Mouse (Mus musculus) midbrain, postnatal 0 days (tissue): ENCODE results near the gene Alox5. TPM values are rescaled to one million over a fixed set of nuclear protein-coding genes. Genes with fewer than 3 reads are reported as not detected.

Source experiments
- ATAC-seq: fragments of 200-750 bp; cut with Nextera tagmentation; 2 replicates; pipeline ENCODE4 v1.8.0; 2017; ENCODE audit warnings: moderate number of reproducible peaks, mild to moderate bottlenecking, moderate TSS enrichment, moderate library complexity; ENCODE audit not compliant: low FRiP score
- DNase-seq: peaks from one replicate; pipeline ENCODE4 v3.0.0-alpha.2; 2015; ENCODE audit warnings: low spot score
- H3K27ac ChIP-seq: fragments of 300-500 bp; sonication (generic); 2 replicates; pipeline ENCODE4 v1.5.1; 2014; ENCODE audit warnings: low read depth, mild to moderate bottlenecking, low read length, mixed read lengths
- H3K27me3 ChIP-seq: fragments of 300-500 bp; sonication (generic); 2 replicates; pipeline ENCODE4 v1.6.1; 2014; ENCODE audit warnings: low read length, control low read depth, mixed read lengths; ENCODE audit not compliant: insufficient read depth
- H3K36me3 ChIP-seq: fragments of 300-500 bp; sonication (generic); 2 replicates; pipeline ENCODE4 v1.6.1; 2014; ENCODE audit warnings: low read length, control low read depth, mixed read lengths; ENCODE audit not compliant: insufficient read depth
- H3K4me1 ChIP-seq: fragments of 300-500 bp; sonication (generic); 2 replicates; pipeline ENCODE4 v1.6.1; 2014; ENCODE audit warnings: mild to moderate bottlenecking, control low read depth, antibody characterized with exemption, low read length, mixed read lengths; ENCODE audit not compliant: insufficient read depth
- H3K4me2 ChIP-seq: fragments of 300-500 bp; sonication (generic); 2 replicates; pipeline ENCODE4 v1.6.1; 2014; ENCODE audit warnings: low read depth, mild to moderate bottlenecking, low read length, mixed read lengths; ENCODE audit not compliant: poor library complexity, severe bottlenecking
- H3K4me3 ChIP-seq: fragments of 300-500 bp; sonication (generic); 2 replicates; pipeline ENCODE4 v1.5.1; 2014; ENCODE audit warnings: low read depth, mild to moderate bottlenecking, low read length, moderate library complexity
- H3K9ac ChIP-seq: fragments of 300-500 bp; sonication (generic); replicated peaks from 2 replicates; pipeline ENCODE4 v1.6.1; 2014; ENCODE audit warnings: mild to moderate bottlenecking, low read length, moderate library complexity, mixed read lengths; ENCODE audit not compliant: poor library complexity, severe bottlenecking
- H3K9me3 ChIP-seq: fragments of 300-500 bp; sonication (generic); 2 replicates; pipeline ENCODE4 v1.6.1; 2016; ENCODE audit warnings: low read length, control low read depth
- CTCF ChIP-seq: IDR thresholded peaks from 2 replicates; pipeline ENCODE4 v1.5.1; 2016; ENCODE audit warnings: antibody characterized with exemption, mild to moderate bottlenecking
- WGBS: fragments of 180-500 bp; shearing (Covaris S2); extraction: QIAGEN DNeasy Blood & Tissue Kit; methylation state at CpG from one replicate; pipeline ENCODE4 v1.1.7; 2014; 5-methylcytosine and 5-hydroxymethylcytosine counted together
- polyA plus RNA-seq: library from polyadenylated mRNA; unstranded; fragments of >200 nt; fragmentation: Nextera tagmentation; extraction: Ambion mirVana; gene quantifications from 2 replicates; pipeline ENCODE4 v1.2.1, GENCODE M21; 2015
- total RNA-seq: library from RNA; depleted of rRNA; stranded (reverse); fragments of >200 nt; gene quantifications from 2 replicates; pipeline ENCODE4 v1.2.3, GENCODE M21; 2014

Gene Alox5
- total and polyA plus RNA-seq, 2 experiments from 2014 or later = 0.48 to 1.6 TPM

- 69% methylated on average over 2 of the region's 2 CpGs for WGBS
- peak; percentile 56 for DNase-seq
- H3K36me3 ChIP-seq = no peaks in the 10 kb centered on the region
- no peaks in the 10 kb centered on the region for H3K9me3 ChIP-seq
- ATAC-seq = peak; percentile 62; the same call in 1 of the 2 replicates
- H3K4me1 ChIP-seq = no peaks in the 10 kb centered on the region
- no peak overlapping the region for H3K4me3 ChIP-seq
- no peak overlapping the region for H3K9ac ChIP-seq
- H3K27me3 ChIP-seq = no peaks in the 10 kb centered on the region
- peak; percentile 72 for TF ChIP-seq CTCF
- no peak overlapping the region for H3K27ac ChIP-seq
- no peak overlapping the region for H3K4me2 ChIP-seq
Observed at GRCm38 (mm10) chr6:116423664-116424063, 37.3 kb downstream of the Alox5 start.

- 90% methylated on average over 7 of the region's 7 CpGs for WGBS
- H3K4me2 ChIP-seq = no peak overlapping the region
- H3K4me1 ChIP-seq = no peaks in the 10 kb centered on the region
- no peak overlapping the region for H3K4me3 ChIP-seq
- TF ChIP-seq CTCF = no peak
- no peaks in the 10 kb centered on the region for H3K36me3 ChIP-seq
- no peak overlapping the region for H3K9ac ChIP-seq
- no peak overlapping the region for H3K27ac ChIP-seq
- DNase-seq = no peak
- no peak for ATAC-seq
- H3K27me3 ChIP-seq = no peaks in the 10 kb centered on the region
- no peaks in the 10 kb centered on the region for H3K9me3 ChIP-seq
Observed at GRCm38 (mm10) chr6:116422991-116423390, 38.0 kb downstream of the Alox5 start.

- H3K27ac ChIP-seq = no peak overlapping the region
- ATAC-seq (no peak), DNase-seq (no peak)
- no peaks in the 10 kb centered on the region for H3K4me1 ChIP-seq
- H3K4me3 ChIP-seq = no peak overlapping the region
- H3K36me3 ChIP-seq = no peaks in the 10 kb centered on the region
- TF ChIP-seq CTCF = no peak
- H3K9ac ChIP-seq = no peak overlapping the region
- H3K27me3 ChIP-seq = no peaks in the 10 kb centered on the region
- no peak overlapping the region for H3K4me2 ChIP-seq
- WGBS = 85% methylated on average over 10 of the region's 10 CpGs
- no peaks in the 10 kb centered on the region for H3K9me3 ChIP-seq
Observed at GRCm38 (mm10) chr6:116420271-116420670, 40.7 kb downstream of the Alox5 start.

GRCm38 (mm10) chr6:116419699-116420098 is 41.3 kb downstream of the Alox5 start:
- 0 out of 2 replicates have a peak, but pooled peaks have one; percentile 13 for ATAC-seq

GRCm38 (mm10) chr6:116418487-116418886 is 42.5 kb downstream of the Alox5 start:
- no peaks in the 10 kb centered on the region for H3K27me3 ChIP-seq
- H3K9ac ChIP-seq = no peak overlapping the region
- no peaks in the 10 kb centered on the region for H3K9me3 ChIP-seq
- H3K4me1 ChIP-seq = no peaks in the 10 kb centered on the region
- DNase-seq (peak; percentile 37), ATAC-seq (no peak)
- H3K4me3 ChIP-seq = no peak overlapping the region
- H3K36me3 ChIP-seq = no peaks in the 10 kb centered on the region
- H3K4me2 ChIP-seq = no peak overlapping the region
- WGBS = 61% methylated on average over 1 of the region's 1 CpGs
- no peak overlapping the region for H3K27ac ChIP-seq
- no peak for TF ChIP-seq CTCF

More at GRCm38 (mm10) chr6:116419699-116420098, 41.3 kb downstream of the Alox5 start:
- Histone ChIP-seq H3K27ac (no peak overlapping the region), H3K36me3 (no peaks in the 10 kb centered on the region), H3K4me1 (no peaks in the 10 kb centered on the region), H3K27me3 (no peaks in the 10 kb centered on the region), H3K4me2 (no peak overlapping the region), H3K9ac (no peak overlapping the region), H3K4me3 (no peak overlapping the region), H3K9me3 (no peaks in the 10 kb centered on the region)
- WGBS = 71% methylated on average over 6 of the region's 6 CpGs
- no peak for TF ChIP-seq CTCF
- no peak for DNase-seq

- Histone ChIP-seq H3K27ac (no peak overlapping the region), H3K9ac (no peak overlapping the region), H3K36me3 (0 out of 2 replicates have a peak, but pooled peaks cover 2% of the 10 kb centered on the region), H3K4me1 (no peaks in the 10 kb centered on the region), H3K4me2 (no peak overlapping the region), H3K9me3 (no peaks in the 10 kb centered on the region), H3K27me3 (no peaks in the 10 kb centered on the region), H3K4me3 (no peak overlapping the region)
- WGBS = 65% methylated on average over 6 of the region's 6 CpGs
- DNase-seq (peak; percentile 23), ATAC-seq (no peak)
- TF ChIP-seq CTCF = peak; percentile 62
Observed at GRCm38 (mm10) chr6:116417518-116418315, 43.3 kb downstream of the Alox5 start.
